Mouse (Mus musculus) heart, embryonic 15.5 days (tissue): ENCODE measurements around the gene Clmn. TPM values are rescaled to one million over a fixed set of nuclear protein-coding genes. Genes with fewer than 3 reads are reported as not detected.
A peak's percentile ranks its signal among the peaks of the same experiment; 100 is the strongest.

Source experiments
- ATAC-seq: fragments of 200-750 bp; cut with Nextera tagmentation; replicated peaks from 2 replicates; pipeline ENCODE4 v1.8.0; 2017; ENCODE audit warnings: low read depth, moderate TSS enrichment; ENCODE audit not compliant: insufficient number of reproducible peaks, insufficient read depth, low FRiP score
- H3K27ac ChIP-seq: fragments of 300-500 bp; sonication (generic); 2 replicates; pipeline ENCODE4 v1.5.1; 2015; ENCODE audit warnings: mild to moderate bottlenecking, inconsistent platforms
- H3K27me3 ChIP-seq: fragments of 300-500 bp; sonication (generic); 2 replicates; pipeline ENCODE4 v1.6.1; 2015; ENCODE audit warnings: inconsistent platforms
- H3K36me3 ChIP-seq: fragments of 300-500 bp; sonication (generic); 2 replicates; pipeline ENCODE4 v1.6.1; 2015; ENCODE audit warnings: mild to moderate bottlenecking, inconsistent platforms
- H3K4me1 ChIP-seq: fragments of 300-500 bp; sonication (generic); replicated peaks from 2 replicates; pipeline ENCODE4 v1.6.1; 2015; ENCODE audit warnings: inconsistent platforms
- H3K4me2 ChIP-seq: fragments of 300-500 bp; sonication (generic); 2 replicates; pipeline ENCODE4 v1.6.1; 2015; ENCODE audit warnings: inconsistent platforms, mild to moderate bottlenecking, moderate library complexity
- H3K4me3 ChIP-seq: fragments of 300-500 bp; sonication (generic); 2 replicates; pipeline ENCODE4 v1.5.1; 2015; ENCODE audit warnings: mild to moderate bottlenecking, inconsistent platforms
- H3K9ac ChIP-seq: fragments of 300-500 bp; sonication (generic); 2 replicates; pipeline ENCODE4 v1.6.1; 2015; ENCODE audit warnings: mild to moderate bottlenecking, inconsistent platforms
- H3K9me3 ChIP-seq: fragments of 300-500 bp; sonication (generic); replicated peaks from 2 replicates; pipeline ENCODE4 v1.6.1; 2016; ENCODE audit warnings: inconsistent platforms
- WGBS: fragments of 180-500 bp; shearing (Covaris S2); methylation state at CpG from one replicate; pipeline ENCODE4 v1.1.7; 2015; ENCODE audit warnings: mixed read lengths; 5-methylcytosine and 5-hydroxymethylcytosine counted together
- polyA plus RNA-seq: library from polyadenylated mRNA; unstranded; fragments of >200 nt; fragmentation: Nextera tagmentation; extraction: Ambion mirVana; gene quantifications from 2 replicates; pipeline ENCODE4 v1.2.1, GENCODE M21; 2015

Gene Clmn
- polyA plus RNA-seq, 1 experiment from 2014 or later, result 0.54 TPM

DNA sequence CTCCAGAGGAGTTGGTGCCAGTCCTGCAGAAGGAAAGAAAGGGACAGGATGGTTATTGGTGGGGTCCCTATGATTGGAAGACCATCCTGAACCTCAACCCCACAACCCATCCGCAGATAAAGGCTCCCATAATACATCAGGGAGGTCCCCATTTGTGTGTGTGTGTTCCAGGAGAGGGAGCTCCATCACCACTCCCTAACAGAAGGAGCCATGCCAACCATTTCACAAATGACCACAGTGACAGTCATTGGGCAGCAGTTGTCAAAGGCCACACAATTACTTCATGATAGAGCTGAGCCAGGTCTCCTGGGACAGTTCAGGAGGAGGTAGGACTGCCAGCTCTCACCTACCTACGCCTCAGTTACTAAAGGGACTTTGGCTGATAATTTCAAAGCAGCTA lies 92.9 kb downstream of the Clmn start:
- H3K4me3 ChIP-seq, result no peak overlapping the region
- H3K4me1 ChIP-seq, result no peaks in the 10 kb centered on the region
- no peaks in the 10 kb centered on the region for H3K36me3 ChIP-seq
- no peaks in the 10 kb centered on the region for H3K9me3 ChIP-seq
- 76% methylated on average over 2 of the region's 2 CpGs for WGBS
- H3K27ac ChIP-seq, result no peak overlapping the region
- no peak overlapping the region for H3K4me2 ChIP-seq
- no peaks in the 10 kb centered on the region; the same call in 1 of the 2 replicates for H3K27me3 ChIP-seq
- H3K9ac ChIP-seq, result no peak overlapping the region
- no peak for ATAC-seq

GRCm38 (mm10) chr12:104769201-104769785 lies 95.6 kb downstream of the Clmn start:
- no peak overlapping the region for H3K9ac ChIP-seq
- no peaks in the 10 kb centered on the region for H3K36me3 ChIP-seq
- no peak overlapping the region for H3K27ac ChIP-seq
- 71% methylated on average over 10 of the region's 10 CpGs for WGBS
- no peak for ATAC-seq
- no peak overlapping the region for H3K4me3 ChIP-seq
- 0 out of 2 replicates have a peak, but pooled peaks cover 3% of the 10 kb centered on the region for H3K4me1 ChIP-seq
- no peaks in the 10 kb centered on the region; the same call in 1 of the 2 replicates for H3K27me3 ChIP-seq
- H3K9me3 ChIP-seq, result no peaks in the 10 kb centered on the region
- H3K4me2 ChIP-seq, result no peak overlapping the region

DNA sequence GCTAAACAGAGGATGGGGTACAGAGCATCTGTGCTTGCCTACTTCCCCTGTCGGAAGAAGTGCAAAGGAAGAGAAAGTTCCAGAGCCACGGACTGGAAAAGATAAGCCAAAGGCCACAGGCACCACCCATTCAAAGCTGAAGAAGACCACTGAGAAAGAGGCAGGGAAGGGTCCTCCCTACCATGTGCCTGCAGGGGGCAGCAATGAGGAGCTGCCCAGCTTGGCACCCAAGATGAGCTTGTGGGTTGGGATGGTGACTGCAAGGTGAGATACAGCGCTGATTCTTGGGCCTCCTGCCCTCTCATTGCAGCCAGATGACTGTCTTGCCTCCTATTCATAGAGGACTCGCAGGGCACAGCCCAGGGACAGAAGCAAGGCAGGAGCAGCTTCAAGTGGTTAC lies 97.7 kb downstream of the Clmn start:
- no peak for ATAC-seq
- Histone ChIP-seq H3K9ac (no peak overlapping the region), H3K4me3 (no peak overlapping the region), H3K27ac (no peak overlapping the region), H3K9me3 (no peaks in the 10 kb centered on the region), H3K4me2 (no peak overlapping the region), H3K4me1 (0 out of 2 replicates have a peak, but pooled peaks cover 3% of the 10 kb centered on the region), H3K27me3 (no peaks in the 10 kb centered on the region; the same call in 1 of the 2 replicates), H3K36me3 (no peaks in the 10 kb centered on the region)
- 74% methylated on average over 4 of the region's 4 CpGs for WGBS

DNA sequence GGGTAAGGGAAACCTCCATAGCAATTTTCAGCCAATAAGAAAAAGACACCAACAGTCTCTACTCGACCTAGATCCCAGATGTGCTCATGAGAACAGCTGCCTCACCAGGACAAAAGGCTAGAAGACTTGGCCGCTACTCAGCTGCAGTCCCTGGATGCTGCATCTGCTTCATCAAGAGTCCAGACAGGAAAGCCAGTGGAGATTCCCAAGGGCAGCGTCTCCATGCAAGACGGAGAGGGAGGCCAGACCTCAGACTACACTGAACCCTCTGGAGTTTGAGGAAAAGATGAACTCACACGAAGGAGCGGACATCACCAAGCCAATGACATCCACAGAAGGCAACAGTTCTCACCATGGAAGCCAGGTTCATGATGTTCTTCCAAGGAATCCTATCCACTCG lies 99.1 kb downstream of the Clmn start:
- Histone ChIP-seq H3K36me3 (no peaks in the 10 kb centered on the region), H3K27ac (no peak overlapping the region), H3K9me3 (no peaks in the 10 kb centered on the region), H3K4me2 (no peak overlapping the region), H3K27me3 (no peaks in the 10 kb centered on the region; the same call in 1 of the 2 replicates), H3K4me1 (0 out of 2 replicates have a peak, but pooled peaks cover 3% of the 10 kb centered on the region), H3K9ac (no peak overlapping the region), H3K4me3 (no peak overlapping the region)
- WGBS, result 71% methylated on average over 7 of the region's 7 CpGs
- no peak for ATAC-seq

- Histone ChIP-seq H3K36me3 (no peaks in the 10 kb centered on the region), H3K9me3 (no peaks in the 10 kb centered on the region), H3K27me3 (no peaks in the 10 kb centered on the region; the same call in 1 of the 2 replicates), H3K27ac (no peak overlapping the region), H3K4me3 (no peak overlapping the region), H3K4me1 (0 out of 2 replicates have a peak, but pooled peaks cover 3% of the 10 kb centered on the region), H3K4me2 (no peak overlapping the region), H3K9ac (no peak overlapping the region)
- WGBS, result 64% methylated on average over 5 of the region's 5 CpGs
- no peak for ATAC-seq
Measured at GRCm38 (mm10) chr12:104765116-104765515, 99.8 kb downstream of the Clmn start.

GRCm38 (mm10) chr12:104763918-104764317 lies 101.0 kb downstream of the Clmn start:
- H3K4me1 ChIP-seq, result 0 out of 2 replicates have a peak, but pooled peaks cover 3% of the 10 kb centered on the region

DNA sequence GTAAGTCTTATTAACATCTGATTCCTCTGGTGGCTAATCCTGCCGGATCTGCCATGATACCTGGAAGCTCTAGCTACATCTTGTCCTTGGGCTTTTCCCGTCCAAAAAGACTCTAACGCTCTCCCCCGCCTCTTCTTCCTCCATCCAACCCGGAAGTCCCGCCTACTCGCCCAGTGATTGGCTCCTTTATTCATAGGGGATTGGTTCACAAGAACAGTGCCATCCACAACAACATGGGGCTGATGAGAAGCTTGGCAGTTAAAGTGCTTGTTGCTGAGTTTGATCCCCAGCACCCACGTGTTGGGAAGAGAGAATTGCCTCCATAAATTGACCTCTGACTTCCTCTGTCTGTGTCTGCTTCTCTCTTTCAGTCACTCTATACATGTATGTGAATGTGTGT lies 103.5 kb downstream of the Clmn start:
- H3K27me3 ChIP-seq, result no peaks in the 10 kb centered on the region
- H3K9ac ChIP-seq, result no peak overlapping the region
- H3K4me3 ChIP-seq, result no peak overlapping the region
- no peak for ATAC-seq
- H3K27ac ChIP-seq, result no peak overlapping the region
- no peak overlapping the region for H3K4me2 ChIP-seq
- no peaks in the 10 kb centered on the region for H3K36me3 ChIP-seq
- no peaks in the 10 kb centered on the region for H3K9me3 ChIP-seq
- H3K4me1 ChIP-seq, result 0 out of 2 replicates have a peak, but pooled peaks cover 3% of the 10 kb centered on the region
- 83% methylated on average over 8 of the region's 8 CpGs for WGBS

More at GRCm38 (mm10) chr12:104763918-104764317, 101.0 kb downstream of the Clmn start:
- Histone ChIP-seq H3K4me3 (no peak overlapping the region), H3K4me2 (no peak overlapping the region), H3K9me3 (no peaks in the 10 kb centered on the region), H3K36me3 (no peaks in the 10 kb centered on the region), H3K27me3 (no peaks in the 10 kb centered on the region), H3K9ac (no peak overlapping the region), H3K27ac (no peak overlapping the region)
- 79% methylated on average over 6 of the region's 6 CpGs for WGBS
- no peak for ATAC-seq

GRCm38 (mm10) chr12:104758066-104758465 lies 106.8 kb downstream of the Clmn start:
- Histone ChIP-seq H3K4me2 (no peak overlapping the region), H3K36me3 (no peaks in the 10 kb centered on the region), H3K9ac (no peak overlapping the region), H3K4me1 (no peaks in the 10 kb centered on the region), H3K9me3 (no peaks in the 10 kb centered on the region), H3K27ac (no peak overlapping the region), H3K27me3 (no peaks in the 10 kb centered on the region), H3K4me3 (no peak overlapping the region)
- no peak for ATAC-seq
- WGBS, result 86% methylated on average over 7 of the region's 7 CpGs

- Histone ChIP-seq H3K4me2 (no peak overlapping the region), H3K27me3 (no peaks in the 10 kb centered on the region), H3K36me3 (no peaks in the 10 kb centered on the region), H3K27ac (no peak overlapping the region), H3K4me3 (no peak overlapping the region), H3K9ac (no peak overlapping the region), H3K4me1 (peaks cover 31% of the 10 kb centered on the region), H3K9me3 (no peaks in the 10 kb centered on the region)
- WGBS, result 62% methylated on average over 4 of the region's 4 CpGs
- no peak for ATAC-seq
Measured at GRCm38 (mm10) chr12:104753686-104754085, 111.2 kb downstream of the Clmn start.

DNA sequence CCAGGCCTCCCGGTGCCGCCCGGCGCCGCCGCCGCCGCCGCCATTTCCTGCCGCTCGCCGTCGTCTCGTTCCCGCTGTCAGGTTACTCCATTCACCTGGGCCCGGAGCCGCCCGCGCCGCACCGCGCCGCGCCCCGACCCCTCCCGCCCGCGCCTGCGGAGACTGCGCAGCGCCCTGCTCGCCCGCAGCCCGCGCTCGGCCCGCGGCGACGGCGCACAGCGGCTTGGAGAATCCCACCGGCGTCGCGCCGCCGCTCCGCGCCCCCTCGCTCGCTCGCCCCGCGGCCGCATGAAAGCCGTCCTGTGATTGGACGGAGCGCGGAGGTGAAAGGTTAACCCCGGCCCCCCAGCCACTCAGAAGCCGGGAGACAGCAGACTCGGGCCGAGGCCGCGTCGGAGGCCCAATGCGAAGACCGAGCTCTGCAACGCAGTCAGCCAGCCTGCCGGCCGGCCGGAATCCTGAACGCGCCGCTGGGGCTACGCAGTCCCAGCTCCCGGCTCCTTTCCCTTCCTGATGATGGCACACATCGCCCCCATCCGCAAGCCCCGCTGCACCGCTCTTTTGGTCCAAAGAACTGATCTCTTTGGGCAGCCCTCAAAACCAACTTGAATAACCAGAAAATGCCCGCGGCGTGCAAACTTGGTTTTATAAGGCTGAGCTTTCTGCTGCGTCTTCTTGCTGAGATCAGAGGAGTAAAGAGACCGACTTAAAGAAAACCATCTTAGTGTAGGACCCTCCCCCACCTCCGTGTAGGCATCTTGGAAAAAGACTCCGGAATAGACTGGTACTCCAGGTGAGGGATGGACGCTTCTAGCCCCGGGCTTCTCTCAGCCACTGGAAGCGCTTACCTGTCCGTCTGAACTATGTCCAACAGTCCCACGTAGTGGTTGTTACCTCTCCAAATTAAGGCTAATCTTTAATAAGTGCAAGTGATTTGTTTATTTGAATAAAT lies 112.8 kb downstream of the Clmn start, which contains the start of gene Dicer1:
TSS of gene Dicer1 (minus strand) at position 139 of the 952 bp plus-strand sequence.
- peak within 1 kb of the TSS; percentile 86 for H3K4me3 ChIP-seq
- H3K4me2 ChIP-seq, result peak within 1 kb of the TSS; percentile 92
- H3K27ac ChIP-seq, result peak within 1 kb of the TSS; percentile 83
- no peaks in the 10 kb centered on the region for H3K36me3 ChIP-seq
- no peaks in the 10 kb centered on the region for H3K27me3 ChIP-seq
- H3K9ac ChIP-seq, result peak within 1 kb of the TSS; percentile 83
- ATAC-seq, result peak; percentile 93
- under 1% methylated on average over 81 of the region's 94 CpGs for WGBS
- no peaks in the 10 kb centered on the region for H3K9me3 ChIP-seq
- peaks cover 37% of the 10 kb centered on the region for H3K4me1 ChIP-seq

GRCm38 (mm10) chr12:104751331-104751813 lies 113.5 kb downstream of the Clmn start:
- no peaks in the 10 kb centered on the region for H3K36me3 ChIP-seq
- peak overlapping the region; percentile 92 for H3K4me2 ChIP-seq
- peak; percentile 31 for ATAC-seq
- H3K4me1 ChIP-seq, result peaks cover 39% of the 10 kb centered on the region
- H3K9ac ChIP-seq, result peak overlapping the region; percentile 83
- H3K27me3 ChIP-seq, result no peaks in the 10 kb centered on the region
- H3K27ac ChIP-seq, result peak overlapping the region; percentile 83
- peak overlapping the region; percentile 86 for H3K4me3 ChIP-seq
- WGBS, result under 1% methylated on average over 39 of the region's 52 CpGs
- no peaks in the 10 kb centered on the region for H3K9me3 ChIP-seq
